Mouse (Mus musculus): ENCODE data around the gene Tktl2.

Gene Tktl2

DNA sequence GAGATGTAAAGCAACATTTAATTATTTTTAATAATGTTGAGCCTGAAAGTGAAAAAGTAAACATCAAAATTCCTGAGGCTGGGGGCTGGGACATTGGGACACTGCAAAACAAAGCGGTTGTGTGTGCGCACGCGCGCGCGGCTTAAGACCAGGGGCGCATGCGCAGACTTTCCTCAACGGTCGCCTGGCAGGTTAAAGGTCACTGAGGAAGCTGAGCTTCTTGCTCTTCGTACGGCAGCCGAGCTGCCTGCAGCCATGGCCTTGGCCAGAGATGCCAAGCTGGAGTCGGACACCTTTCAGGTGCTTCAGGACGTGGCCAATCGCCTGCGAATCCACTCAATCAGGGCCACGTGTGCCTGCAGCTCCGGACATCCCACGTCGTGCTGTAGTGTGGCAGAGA, at the start of gene Tktl2:
Gene Tktl2, plus strand, starts transcription at position 220 of the 400 bp plus-strand sequence.
- no peak for DNase-seq (ENCODE audit: low read depth)

DNA sequence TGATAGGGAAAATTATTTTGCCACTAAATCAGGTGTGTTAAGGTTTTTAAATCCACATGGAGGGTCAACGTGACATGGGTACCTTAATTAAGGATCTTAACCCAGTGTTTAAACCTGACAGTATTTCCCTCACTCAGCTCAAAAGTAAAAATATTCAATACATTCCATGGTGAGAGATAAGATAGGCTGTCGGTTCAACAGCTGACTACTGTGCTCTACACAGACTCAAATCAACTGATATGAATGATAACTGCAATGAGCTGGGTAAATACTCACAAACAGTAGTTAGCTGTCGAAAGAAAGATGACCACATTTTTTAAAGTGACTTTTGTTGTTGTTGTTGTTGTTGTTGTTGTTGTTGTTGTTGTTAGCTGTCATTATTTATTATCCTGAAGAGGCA, 41.7 kb upstream of the Tktl2 start:
- no peak for DNase-seq (ENCODE audit: low read depth)

DNA sequence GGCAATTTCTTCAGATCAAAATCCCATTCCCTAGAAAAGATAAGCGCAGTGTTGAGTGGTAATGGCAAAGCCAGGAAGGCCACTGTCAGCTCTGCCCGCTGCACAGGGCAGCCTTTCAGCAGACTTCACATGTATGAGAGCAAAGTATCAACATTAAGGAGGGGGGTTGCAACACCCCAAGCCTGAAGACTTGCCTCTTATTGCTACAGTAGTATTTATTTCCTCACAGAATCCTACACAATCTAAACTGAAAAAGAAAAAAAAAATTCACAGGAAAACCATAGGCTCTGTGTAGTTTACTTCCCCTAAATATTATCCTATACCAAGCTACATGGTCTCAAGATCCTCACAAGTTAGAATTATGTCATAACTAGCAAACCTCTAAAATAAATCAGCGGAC, 34.7 kb upstream of the Tktl2 start:
- DNase-seq (ENCODE audit: low read depth): no peak

DNA sequence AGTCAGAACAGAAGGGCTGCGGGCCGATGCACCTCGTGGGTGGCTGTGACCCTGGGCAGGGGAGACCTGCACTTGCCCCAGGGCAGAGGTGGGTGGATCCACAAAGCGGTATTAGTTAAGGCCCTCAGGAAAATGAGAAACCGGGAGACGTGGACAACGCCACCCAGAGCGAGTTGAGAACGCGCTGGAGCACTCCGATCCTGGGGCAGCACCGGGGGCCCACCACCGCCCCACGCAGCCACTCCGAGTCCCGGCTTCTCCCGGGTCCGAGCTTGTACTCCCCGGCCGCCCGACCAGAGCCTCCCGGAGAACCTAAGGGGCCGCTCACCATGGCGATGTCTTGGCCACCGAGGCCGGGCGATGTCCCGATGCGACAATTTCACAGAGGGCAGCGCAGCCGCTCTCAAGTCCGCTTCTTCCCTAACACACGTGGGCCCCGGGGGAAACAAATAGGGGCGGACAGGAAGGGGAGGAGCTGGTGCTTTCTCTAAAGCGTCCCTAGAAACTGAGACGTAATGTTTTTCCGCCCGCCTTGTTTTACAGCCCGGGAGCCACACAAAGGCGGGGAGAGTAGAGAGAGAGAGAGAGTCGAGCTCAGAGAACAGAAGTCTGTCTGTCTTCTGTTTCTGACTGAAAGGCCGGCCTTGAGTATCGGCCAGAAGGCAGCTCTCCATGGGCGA, 25.3 kb upstream of the Tktl2 start, which contains the start of gene Tma16:
Gene Tma16, minus strand, starts transcription at position 447 of the 680 bp plus-strand sequence.
- DNase-seq (ENCODE audit: low read depth): no peak

DNA sequence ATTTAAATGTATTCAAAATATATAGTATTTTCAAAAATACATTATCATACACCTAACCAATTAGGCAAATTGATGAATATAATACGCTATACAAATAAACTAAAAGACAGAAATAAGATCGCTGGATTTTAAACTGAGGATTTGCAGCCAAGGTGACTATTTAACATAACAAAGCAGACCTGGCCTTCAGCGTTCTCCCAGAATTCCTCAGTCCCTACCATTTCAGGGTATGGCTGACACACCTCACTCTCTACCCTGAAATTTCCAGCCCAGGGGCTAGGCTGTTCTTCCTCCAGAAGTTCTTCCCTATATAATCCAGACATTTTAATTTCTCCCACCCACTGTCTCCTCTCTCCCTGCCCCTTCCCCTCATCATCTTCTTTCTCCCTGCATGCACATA, 23.0 kb upstream of the Tktl2 start:
- DNase-seq (ENCODE audit: low read depth): no peak

DNA sequence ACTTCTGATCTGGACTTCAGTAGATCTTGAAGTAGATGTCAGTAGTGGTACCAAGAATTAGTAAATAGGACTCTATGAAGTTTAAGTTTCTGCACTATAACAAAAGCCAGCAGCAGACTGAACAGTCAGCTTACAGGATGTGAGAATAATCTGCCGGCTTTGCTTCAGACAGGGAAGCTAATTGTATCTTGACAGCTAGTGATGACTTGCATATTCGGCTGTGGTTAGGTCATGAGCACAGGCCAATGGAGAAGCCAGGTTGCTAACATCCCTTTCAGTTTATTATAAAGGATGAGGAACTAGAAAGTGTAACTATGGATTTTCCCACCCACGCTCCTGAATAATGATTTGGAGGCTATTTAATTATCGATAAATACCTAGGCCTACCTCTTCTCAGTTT, 20.9 kb upstream of the Tktl2 start:
- no peak for DNase-seq (ENCODE audit: low read depth)

DNA sequence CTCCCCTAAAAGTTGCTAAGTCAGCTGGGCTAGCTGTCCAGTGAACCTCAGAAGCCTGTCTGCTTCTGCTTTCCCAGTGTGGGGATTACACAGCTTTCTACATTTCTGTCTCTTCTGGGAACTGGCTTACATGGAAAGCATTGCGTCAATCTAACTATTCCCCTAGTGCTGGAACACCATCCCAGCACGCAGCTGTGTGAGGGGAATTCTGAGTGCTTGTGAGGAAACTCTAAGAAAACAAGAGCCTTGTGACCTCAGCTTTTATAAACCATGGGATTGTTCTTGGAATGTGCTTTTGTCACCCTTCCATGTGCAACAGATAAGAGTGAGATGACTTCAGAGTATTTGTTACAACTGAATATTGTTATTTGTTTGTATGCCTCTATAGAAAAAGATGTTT, 17.1 kb upstream of the Tktl2 start:
- DNase-seq (ENCODE audit: low read depth): no peak

DNA sequence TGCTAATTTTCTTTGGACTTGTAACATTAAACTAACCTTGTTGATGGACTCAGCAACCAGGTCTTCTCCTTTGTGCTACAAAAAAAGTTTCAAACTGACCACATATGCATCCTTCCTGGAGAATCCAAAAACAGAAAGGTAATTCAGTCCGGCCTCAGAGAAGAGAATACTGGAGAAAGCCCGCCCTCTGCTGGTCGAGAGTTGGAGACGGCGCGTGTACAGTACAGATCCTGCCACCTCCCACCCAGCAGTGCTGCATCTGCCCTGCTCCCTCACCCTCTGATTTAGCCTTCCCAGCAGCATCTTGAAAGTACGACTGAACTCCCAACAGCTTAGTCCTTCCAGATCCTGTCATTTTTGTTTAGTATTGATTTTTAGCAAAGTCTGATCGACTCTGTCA, 15.8 kb upstream of the Tktl2 start:
- DNase-seq (ENCODE audit: low read depth): no peak

DNA sequence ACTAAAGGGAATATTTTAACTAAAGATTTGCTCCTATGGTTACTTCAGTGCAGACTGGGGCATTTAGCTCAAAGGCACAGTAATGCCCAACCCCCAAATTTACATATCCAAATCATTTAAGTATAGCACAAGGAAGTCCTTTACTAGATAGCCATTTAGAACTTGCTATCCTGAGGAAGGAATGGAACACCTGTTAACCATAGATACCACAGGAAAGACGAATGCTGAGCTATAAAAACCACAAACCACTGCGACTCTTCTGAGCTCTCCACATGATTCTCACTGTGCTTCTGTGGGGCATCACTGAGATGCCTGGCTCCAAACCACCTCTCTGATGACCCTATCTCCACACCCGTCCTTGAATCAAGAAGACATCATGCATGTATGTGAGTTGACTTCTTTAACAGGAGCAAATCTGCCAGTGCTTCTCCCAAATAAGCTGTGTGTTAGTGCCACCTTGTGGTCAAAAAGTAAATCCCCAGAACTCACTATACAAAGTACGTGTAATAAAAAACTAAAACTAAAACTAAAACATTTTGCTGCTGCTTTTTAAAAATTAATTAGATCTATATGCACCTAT, 14.5 kb upstream of the Tktl2 start:
- DNase-seq (ENCODE audit: low read depth): no peak

DNA sequence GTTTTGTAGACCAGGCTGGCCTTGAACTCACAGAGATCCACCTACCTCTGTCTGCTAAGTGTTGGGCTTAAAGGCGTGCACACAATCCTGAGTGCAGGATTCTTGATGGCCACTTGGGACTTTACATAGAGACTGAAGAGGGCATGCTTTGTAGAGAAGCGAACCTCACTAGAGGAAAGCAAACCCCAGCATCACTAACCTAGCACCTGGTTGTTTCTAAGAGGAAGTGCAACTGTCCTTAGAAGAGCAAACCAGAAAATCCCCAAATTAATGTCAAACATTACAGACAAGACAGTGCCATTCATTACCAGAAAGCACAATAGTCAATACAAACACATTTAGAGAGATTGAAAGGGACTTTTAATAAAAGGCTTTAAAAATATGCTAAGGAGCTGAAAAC, 8.2 kb upstream of the Tktl2 start:
- no peak for DNase-seq (ENCODE audit: low read depth)

DNA sequence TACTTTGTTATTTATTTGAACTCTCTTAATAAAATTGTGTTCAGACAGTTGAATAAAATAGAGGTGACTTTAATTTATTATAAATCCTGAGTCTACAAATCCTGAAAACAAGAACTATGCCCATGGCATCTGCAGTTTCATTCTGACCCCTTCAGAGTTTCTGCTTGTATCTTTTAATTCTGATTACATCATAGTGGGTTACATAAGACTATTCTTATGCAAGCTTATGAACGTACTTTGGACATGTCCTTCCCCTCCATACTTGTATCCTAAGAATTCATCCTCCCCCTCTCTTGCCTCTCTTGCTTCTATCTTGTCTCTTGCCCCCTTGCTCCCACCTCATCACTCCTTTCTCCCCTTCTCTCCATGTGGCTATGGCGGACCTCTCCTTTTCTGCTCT, 7.6 kb downstream of the Tktl2 start:
- no peak for DNase-seq (ENCODE audit: low read depth)

DNA sequence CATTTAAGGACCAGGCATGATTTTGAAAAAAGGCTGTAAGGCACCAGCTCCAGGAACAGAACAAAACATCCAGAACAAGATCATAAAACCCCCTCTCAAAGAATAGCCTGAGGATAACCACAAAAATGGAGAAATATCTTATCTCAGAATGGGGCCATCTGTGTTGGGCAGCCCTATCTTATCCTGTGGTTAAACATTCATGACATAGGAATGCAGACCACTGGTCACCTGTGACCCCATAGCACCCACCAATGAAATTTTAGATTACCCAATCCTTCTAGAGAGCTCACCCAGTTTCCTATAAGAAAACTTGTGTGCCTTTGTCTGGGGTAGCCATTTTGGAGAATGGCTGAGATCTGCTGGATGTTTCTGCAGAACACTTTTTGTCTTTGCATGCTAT, 9.0 kb downstream of the Tktl2 start:
- DNase-seq (ENCODE audit: low read depth): no peak

DNA sequence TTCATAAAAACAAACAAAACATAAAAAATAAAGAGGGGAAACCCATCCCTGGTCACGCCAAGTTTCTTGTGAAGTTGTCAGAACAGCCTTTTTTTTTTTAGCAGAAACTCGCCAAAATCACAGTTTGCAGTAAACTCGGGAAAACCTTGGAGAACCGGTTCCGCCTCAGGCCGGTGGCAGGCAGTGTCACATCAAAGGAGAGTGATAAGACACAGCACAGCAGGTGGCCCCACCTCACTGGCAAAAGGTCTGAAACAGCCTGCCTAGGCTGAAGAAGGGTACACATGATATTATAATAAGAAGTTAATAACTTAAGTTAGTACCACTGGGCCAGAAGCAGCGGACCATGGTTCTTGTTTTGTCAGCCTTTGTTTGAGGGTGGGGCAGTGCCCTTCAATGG, 38.5 kb downstream of the Tktl2 start:
- DNase-seq (ENCODE audit: low read depth): no peak
